Mouse (Mus musculus) lung, postnatal 4 days (tissue): ENCODE data around the gene Dnah7b.
"Not testable (repeated sequence)": the region's sequence is repeated elsewhere in the genome, so short reads cannot be mapped to it uniquely, and the experiment has no call there.

ENCODE experiments used
- DNase-seq, 2 experiments: peaks; one replicate each; pipeline ENCODE4 v3.0.0; 2021

Dnah7b gene

DNA sequence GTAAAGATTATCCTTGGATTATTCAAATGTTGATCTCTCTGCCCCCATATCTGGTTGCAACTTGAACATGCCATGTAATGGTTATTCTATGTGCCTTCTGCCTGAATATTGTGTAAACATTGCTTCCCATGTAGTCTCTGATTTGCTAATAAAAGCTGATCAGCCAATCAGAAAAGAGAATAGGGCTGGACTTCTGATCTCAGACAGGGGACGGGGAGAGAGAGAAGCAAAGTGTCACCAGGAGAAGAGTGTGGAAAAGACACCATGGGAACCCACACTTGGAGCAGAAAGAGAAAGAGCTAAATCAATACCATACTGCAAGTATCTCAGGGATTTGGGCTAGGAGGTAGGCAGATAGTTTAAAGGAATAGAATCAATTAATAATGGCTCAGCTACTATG is at the start of gene Dnah7b:
TSS of gene Dnah7b (plus strand) at position 301 of the 400 bp plus-strand sequence.
- no peak for DNase-seq

GRCm38 (mm10) chr1:46018382-46018977 is 47.6 kb upstream of the Dnah7b start:
- peak in 1 of 2 experiments; percentile 45 for DNase-seq

- DNase-seq: peak in 1 of 2 experiments; percentile 26
Measured at GRCm38 (mm10) chr1:46022262-46022661, 43.9 kb upstream of the Dnah7b start.

DNA sequence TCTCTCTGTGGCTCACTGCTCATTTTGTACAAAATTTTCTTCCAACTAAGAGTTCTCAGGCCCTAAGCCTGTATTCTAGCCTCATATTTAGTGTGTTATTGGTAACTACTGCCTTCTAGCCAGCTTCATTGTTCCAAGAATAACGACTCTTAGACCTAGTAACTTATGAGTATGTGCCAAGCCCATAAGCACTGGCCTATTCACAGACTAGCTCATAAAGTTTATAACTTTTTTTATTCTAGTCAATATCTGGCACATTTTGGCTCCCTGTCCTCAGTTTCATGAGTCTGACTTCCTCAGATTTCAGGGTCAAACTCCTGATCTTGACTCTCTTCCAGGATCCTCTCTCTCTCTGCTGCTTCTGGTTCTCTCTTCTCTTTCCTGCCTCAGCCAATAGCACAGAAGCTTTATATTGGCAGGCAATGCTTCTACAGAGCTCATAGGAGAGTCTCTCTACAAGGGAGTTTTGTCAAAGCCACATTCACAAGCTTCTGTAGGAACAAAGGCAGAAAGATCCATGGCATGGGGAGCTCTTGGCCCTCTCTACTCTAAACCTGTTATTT is 34.0 kb upstream of the Dnah7b start:
- no peak for DNase-seq

DNA sequence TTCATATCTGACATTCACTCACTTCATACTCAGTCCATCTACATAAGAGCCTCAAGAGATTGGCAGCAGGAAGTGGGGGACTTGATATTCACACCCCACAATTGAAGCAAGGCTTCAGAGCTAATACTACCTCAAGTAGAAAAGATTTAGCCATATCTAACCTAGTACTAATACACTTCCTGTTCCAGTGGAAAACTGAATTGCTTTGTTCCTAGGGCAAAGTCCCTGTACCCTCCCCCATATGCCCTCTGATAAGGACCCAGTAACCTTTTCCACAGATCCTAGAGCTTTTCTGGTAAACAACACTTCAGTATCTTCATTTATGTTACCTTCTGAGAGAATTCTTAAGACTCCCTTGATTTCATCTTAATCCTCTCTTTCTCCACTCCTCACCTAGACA is 17.9 kb upstream of the Dnah7b start:
- DNase-seq: no peak

GRCm38 (mm10) chr1:46066484-46067251 is 553 bp downstream of the Dnah7b start:
- DNase-seq: peak; percentile 59 to 71

- not testable (repeated sequence) for DNase-seq
Measured at GRCm38 (mm10) chr1:46068787-46069186, 2.7 kb downstream of the Dnah7b start.

- no peak for DNase-seq
Measured at GRCm38 (mm10) chr1:46077891-46078290, 11.8 kb downstream of the Dnah7b start.

DNA sequence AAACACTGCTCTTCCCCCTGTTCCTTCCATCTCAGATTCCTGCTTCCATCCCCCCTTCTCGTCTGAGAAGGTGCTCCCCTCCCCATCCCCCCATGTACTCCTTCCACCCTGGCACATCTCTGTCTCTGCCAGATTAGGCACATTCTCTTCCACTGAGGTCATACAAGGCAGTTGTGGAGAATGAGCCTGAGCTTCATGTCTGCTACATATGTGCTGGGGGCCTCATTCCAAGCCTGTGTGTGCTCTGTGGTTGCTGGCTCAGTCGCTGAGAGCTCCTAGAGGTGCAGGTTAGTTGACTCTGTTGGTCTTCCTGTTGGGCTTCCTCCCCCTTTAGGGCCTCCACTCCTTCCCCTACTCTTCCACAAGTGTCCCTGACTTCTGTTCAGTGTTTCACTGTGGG is 34.4 kb downstream of the Dnah7b start:
- DNase-seq: no peak

DNA sequence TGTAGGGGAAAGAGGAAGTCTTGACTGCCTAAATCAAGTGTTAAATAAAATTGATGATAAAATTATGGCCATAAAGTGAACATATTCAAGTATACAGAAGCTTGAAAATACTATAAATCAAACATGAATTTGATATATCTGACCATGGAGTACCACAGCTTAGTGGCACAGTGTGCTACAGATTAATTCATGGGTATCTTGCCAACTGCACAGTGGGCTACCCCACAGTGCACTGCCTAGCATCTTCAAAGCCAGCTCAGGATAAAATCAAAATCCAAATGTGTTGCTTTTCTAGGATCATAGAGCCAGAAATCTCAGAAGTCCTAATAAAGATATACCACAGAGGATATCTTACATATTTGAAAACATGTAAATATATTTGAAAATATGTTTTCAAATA is 46.5 kb downstream of the Dnah7b start:
- DNase-seq: not testable (repeated sequence)

DNA sequence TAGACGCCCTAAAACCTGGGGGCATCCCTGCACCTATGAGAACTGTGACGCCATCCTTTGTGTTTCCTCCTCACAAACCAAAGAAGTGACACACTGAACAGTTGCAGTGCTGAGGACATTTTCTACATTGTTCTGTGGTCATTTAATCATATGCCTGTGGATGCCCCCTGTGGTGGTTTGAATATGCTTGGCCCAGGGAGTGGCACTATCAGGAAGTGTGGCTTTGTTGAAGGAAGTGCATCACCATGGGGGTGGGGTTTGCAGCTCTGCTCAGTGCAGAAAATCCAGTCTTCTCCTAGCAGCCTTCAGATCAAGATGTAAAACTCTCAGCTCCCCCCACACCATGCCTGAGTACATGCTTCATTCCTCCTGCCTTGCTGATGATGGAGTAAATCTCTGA is 51.1 kb downstream of the Dnah7b start:
- DNase-seq: not testable (repeated sequence)

DNA sequence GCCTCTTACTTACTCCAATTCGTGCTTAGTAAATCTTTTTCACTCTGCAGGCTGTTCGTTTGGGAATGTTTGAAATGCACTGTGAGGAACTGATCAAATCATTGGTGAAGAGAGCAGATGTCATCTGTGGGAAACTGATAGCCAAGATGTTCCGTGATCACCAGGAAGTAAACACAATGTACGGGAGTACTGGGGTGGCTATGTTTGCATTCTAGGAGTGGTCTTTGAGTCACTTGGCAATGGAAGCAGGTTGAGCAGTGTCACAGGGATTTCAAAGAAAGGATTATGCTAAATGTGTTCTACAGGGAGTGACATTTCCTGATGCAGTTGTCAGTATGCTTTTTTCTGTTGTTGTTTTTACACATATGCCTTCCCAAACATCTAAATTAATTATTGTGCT is 61.9 kb downstream of the Dnah7b start:
- DNase-seq: no peak

DNA sequence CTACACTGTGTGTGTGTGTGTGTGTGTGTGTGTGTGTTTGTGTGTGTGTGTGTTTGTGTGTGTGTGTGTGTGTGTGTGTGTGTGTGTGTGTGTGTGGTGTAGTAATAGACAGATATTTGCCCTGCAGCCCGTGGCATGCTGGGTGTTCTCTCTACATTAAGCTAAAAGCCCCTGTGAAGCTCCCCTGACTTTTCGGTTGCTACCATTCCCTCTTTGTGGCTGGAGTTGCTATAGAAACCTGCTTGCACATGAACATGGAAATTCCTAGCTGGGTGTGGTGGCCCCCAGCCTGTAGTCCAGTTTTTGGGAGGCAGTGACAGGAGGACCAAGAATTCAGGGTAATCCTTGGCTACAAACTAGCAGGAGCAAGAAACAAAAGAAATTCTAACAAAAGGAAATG is 130.7 kb downstream of the Dnah7b start:
- DNase-seq: not testable (repeated sequence)

DNA sequence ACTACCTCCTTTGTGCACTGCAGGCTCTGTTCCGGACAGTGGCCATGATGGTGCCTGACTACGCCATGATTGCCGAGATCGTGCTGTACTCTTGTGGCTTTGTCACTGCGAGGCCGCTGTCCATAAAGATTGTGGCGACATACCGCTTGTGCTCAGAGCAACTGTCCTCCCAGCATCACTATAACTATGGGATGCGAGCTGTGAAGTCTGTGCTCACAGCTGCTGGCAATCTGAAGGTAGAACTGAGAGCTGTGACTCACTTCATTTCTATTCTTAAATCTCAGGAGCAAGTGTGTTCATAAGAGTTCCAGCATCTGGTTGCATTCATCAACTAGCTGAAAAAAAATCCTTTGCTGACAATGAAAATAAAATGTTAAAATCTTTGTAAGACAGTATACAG is 135.1 kb downstream of the Dnah7b start:
- DNase-seq: not testable (repeated sequence)

GRCm38 (mm10) chr1:46210014-46210588 is 144.0 kb downstream of the Dnah7b start:
- not testable (repeated sequence) for DNase-seq

DNA sequence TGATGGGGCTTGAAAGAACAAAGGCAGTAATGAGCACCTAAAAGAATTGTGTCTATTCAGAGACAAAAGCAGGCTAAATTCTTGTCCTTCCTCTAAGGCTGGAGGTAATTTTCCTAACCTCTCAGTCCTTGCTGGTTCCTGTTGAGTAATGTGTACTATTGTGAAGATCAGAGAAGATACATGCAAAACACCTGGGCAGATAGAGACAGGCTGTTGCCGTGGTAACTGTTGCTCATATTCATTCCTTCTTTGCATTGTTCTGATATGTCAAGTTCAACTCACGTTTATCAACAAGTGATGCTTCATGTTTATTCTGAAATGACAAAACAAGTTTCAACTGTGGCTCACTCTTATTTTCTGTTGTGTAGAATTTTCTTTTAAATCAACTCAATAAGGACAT is 156.6 kb downstream of the Dnah7b start:
- DNase-seq: not testable (repeated sequence)

DNA sequence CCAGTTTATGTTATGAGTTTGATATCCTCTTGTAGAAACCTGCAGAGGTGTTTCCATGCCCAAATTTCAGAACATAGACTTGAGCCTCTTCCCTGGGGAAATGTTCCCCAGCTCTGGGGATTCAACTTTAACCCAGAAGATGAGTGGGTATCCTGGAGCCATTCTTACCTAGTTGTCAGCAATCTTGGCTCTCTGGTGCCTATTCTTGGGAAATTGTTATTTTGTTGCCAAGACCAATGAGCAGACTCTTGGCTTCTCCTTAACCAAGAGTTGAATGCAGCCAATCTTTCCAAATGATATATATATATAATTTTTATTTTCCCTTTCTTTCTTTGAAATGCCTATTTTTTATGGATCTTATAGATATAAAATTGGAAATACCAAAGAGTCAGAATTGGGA is 160.0 kb downstream of the Dnah7b start:
- DNase-seq: not testable (repeated sequence)

- DNase-seq: not testable (repeated sequence)
Measured at GRCm38 (mm10) chr1:46268841-46269240, 202.7 kb downstream of the Dnah7b start.

GRCm38 (mm10) chr1:46271927-46272326 is 205.8 kb downstream of the Dnah7b start:
- DNase-seq: peak; percentile 4 to 33

- DNase-seq: not testable (repeated sequence)
Measured at GRCm38 (mm10) chr1:46278057-46278910, 212.2 kb downstream of the Dnah7b start.

DNA sequence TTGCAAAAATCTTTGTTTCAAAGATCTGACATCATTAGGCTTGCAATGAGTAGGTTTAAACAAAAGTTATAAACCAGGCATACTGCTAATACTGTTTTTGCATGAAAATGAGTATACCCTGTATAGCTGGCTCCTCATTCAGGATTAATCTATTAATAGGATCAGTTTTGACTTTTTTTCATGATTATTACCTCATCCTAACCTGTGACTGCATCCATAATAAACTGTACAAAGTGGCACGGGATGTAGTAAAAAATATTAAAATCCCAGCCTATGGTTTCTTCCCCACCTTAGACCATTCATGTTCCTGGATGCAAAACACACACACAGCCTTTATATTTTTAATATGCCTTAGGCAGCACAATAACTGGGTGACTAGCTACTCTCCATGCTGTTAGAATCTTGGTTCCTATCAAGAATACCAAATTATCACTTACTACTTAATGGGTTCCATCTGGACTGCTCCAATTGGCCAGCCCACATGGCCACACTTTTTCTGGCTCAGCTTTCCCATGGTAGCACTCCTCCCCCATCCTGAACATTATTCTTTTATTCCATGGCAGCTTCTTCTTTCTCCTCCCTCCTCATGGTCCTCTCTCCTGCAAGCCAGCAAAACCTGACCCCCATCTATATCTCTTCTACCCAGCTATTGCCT is 212.9 kb downstream of the Dnah7b start:
- DNase-seq: not testable (repeated sequence)

GRCm38 (mm10) chr1:46294451-46294850 is 228.3 kb downstream of the Dnah7b start:
- not testable (repeated sequence) for DNase-seq
